Mouse (Mus musculus): Measurements from ENCODE around the gene Thbs3.

GRCm38 (mm10) chr3:89246261-89247100, 31.5 kb downstream of the Thbs3 start, which contains the start of gene Trim46:
- TF ChIP-seq POLR2A (IDR thresholded peaks at IDR 0.05; ENCODE audit: borderline replicate concordance, extremely low read depth, low read depth, low read length) (peak; percentile 65; the same call in 1 of the 2 replicates), CTCF (IDR thresholded peaks at IDR 0.05; ENCODE audit: insufficient read depth, low read length) (peak; percentile 96)

All from lung, adult 2 months (tissue).